Mouse (Mus musculus): ENCODE measurements at regions not wholly inside any gene's neighbourhood (a gene's known extent, or its start where the extent isn't known, plus 50 kb on each side); places are given as distances from the start of the nearest gene placed in this dataset.

- TF ChIP-seq POLR2A (IDR thresholded peaks at IDR 0.05; ENCODE audit: low read depth, low read length) = no peak
- TF ChIP-seq CTCF (IDR thresholded peaks at IDR 0.05; ENCODE audit: extremely low read depth, insufficient read length, insufficient replicate concordance, low read depth, low read length) = no peak
Observed at GRCm38 (mm10) chr9:68239551-68239950, 399.4 kb downstream of the Vps13c start.

Measured in small intestine, adult 2 months (tissue).